Mouse (Mus musculus): Measurements from ENCODE around the gene Tesk2.
"Not testable (repeated sequence)": the region's sequence is repeated elsewhere in the genome, so short reads cannot be mapped to it uniquely, and the experiment has no call there.

Tesk2 gene

GRCm38 (mm10) chr4:116796442-116797110 is 75.8 kb downstream of the Tesk2 start:
- DNase-seq: peak; percentile 67

- DNase-seq: no peak
Measured at GRCm38 (mm10) chr4:116799901-116800300, 79.2 kb downstream of the Tesk2 start.

GRCm38 (mm10) chr4:116807197-116808129 is 86.7 kb downstream of the Tesk2 start, which contains the start of the genes Toe1 and Mutyh:
Gene Toe1 (minus strand): TSS chr4:116807640.
Gene Mutyh (plus strand): TSS chr4:116807723.
- peak; percentile 92 for DNase-seq

GRCm38 (mm10) chr4:116811012-116811411 is 90.3 kb downstream of the Tesk2 start:
- no peak for DNase-seq

GRCm38 (mm10) chr4:116815276-116815675 is 94.5 kb downstream of the Tesk2 start:
- DNase-seq: no peak

- DNase-seq: no peak
Measured at GRCm38 (mm10) chr4:116817486-116817885, 96.7 kb downstream of the Tesk2 start.

- no peak for DNase-seq
Measured at GRCm38 (mm10) chr4:116819968-116820901, 99.5 kb downstream of the Tesk2 start.

GRCm38 (mm10) chr4:116820902-116821693 is 100.3 kb downstream of the Tesk2 start:
- DNase-seq: peak; percentile 91

- DNase-seq: no peak
Measured at GRCm38 (mm10) chr4:116821694-116822016, 100.9 kb downstream of the Tesk2 start, which contains the start of gene Hpdl. Gene Hpdl (minus strand): TSS chr4:116821707.

GRCm38 (mm10) chr4:116824541-116825004 is 103.8 kb downstream of the Tesk2 start:
- peak; percentile 84 for DNase-seq

GRCm38 (mm10) chr4:116827819-116828218 is 107.1 kb downstream of the Tesk2 start:
- peak; percentile 24 for DNase-seq

GRCm38 (mm10) chr4:116829364-116830069 is 108.8 kb downstream of the Tesk2 start:
- DNase-seq: no peak

- DNase-seq: no peak
Measured at GRCm38 (mm10) chr4:116830070-116830368, 109.3 kb downstream of the Tesk2 start.

GRCm38 (mm10) chr4:116838999-116839398 is 118.3 kb downstream of the Tesk2 start:
- peak; percentile 45 for DNase-seq

- not testable (repeated sequence) for DNase-seq
Measured at GRCm38 (mm10) chr4:116840096-116840495, 119.3 kb downstream of the Tesk2 start.

GRCm38 (mm10) chr4:116840841-116841240 is 120.1 kb downstream of the Tesk2 start:
- no peak for DNase-seq

- DNase-seq: no peak
Measured at GRCm38 (mm10) chr4:116844324-116844723, 123.6 kb downstream of the Tesk2 start.

GRCm38 (mm10) chr4:116849901-116850300 is 129.2 kb downstream of the Tesk2 start:
- DNase-seq: no peak

GRCm38 (mm10) chr4:116854286-116854685 is 133.5 kb downstream of the Tesk2 start:
- DNase-seq: no peak

Measured in kidney, adult 18-20 months (tissue).